Mouse (Mus musculus): ENCODE measurements around the gene Cep152. TPM values are rescaled to one million over a fixed set of nuclear protein-coding genes. Genes with fewer than 3 reads are reported as not detected.

Cep152 gene
- 2.8 and 3.2 TPM in 2 replicates for polyA plus RNA-seq (2014; fragmentation: Nextera tagmentation; extraction: Ambion mirVana)

DNA sequence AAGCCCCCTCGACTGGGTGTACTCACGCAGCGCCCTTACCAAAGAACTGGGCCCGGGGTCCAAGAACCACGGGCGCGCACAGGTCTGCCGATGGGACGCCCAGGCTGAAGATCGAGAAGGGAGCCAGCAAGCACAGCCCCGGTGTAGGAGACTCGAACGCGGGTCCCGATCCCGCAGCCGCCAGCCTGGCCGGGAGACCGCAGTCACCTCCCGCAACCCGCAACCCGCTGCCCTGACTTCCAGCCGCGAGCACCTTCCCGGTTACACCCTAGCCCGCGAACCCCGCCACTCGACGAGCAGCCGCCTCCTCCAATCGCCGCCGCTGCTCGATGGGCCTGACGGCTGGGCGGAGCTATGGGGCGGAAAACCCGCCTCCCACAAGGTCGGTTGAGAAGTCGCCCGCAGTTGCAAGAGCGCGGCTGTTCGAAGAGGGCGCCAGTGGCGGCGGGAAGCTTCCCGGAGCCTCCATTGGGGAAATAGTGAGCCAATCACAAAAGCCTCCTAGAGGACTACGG, at the start of gene Cep152:
Gene Cep152 (minus strand): TSS at position 277 of the 515 bp plus-strand sequence.
- peak; percentile 99 for ATAC-seq (ENCODE audit: low FRiP score)
- WGBS, result under 1% methylated on average over 50 of the region's 50 CpGs
- no peaks in the 10 kb centered on the region for H3K9me3 ChIP-seq (ENCODE audit: control insufficient read depth, low read length)
- H3K27ac ChIP-seq, result no peak within 1 kb of the TSS
- H3K4me3 ChIP-seq (replicated peaks; ENCODE audit: low read length), result peak within 1 kb of the TSS; percentile 59
- H3K4me1 ChIP-seq (replicated peaks; ENCODE audit: control insufficient read depth, insufficient read depth, low read length), result peaks cover 11% of the 10 kb centered on the region
- H3K9ac ChIP-seq, result peak within 1 kb of the TSS; percentile 59
- peak within 1 kb of the TSS; percentile 66 for H3K4me2 ChIP-seq (replicated peaks)
- peaks cover 5% of the 10 kb centered on the region; the same call in 1 of the 2 replicates for H3K36me3 ChIP-seq (replicated peaks; ENCODE audit: control insufficient read depth, insufficient read depth)
- DNase-seq (ENCODE audit: low spot score), result peak; percentile 96
- H3K27me3 ChIP-seq (ENCODE audit: control insufficient read depth, insufficient read depth, low read length), result no peaks in the 10 kb centered on the region

GRCm38 (mm10) chr2:125672957-125673631, 48.2 kb upstream of the Cep152 start, which contains the start of gene Eid1:
TSS of gene Eid1 (plus strand) at chr2:125673095.
- ATAC-seq (ENCODE audit: low FRiP score) (peak; percentile 96), DNase-seq (ENCODE audit: low spot score) (peak; percentile 91)
- H3K4me3 ChIP-seq (replicated peaks; ENCODE audit: low read length), result peak within 1 kb of the TSS; percentile 72
- H3K27ac ChIP-seq, result peak within 1 kb of the TSS; percentile 94
- peaks cover 13% of the 10 kb centered on the region for H3K4me1 ChIP-seq (replicated peaks; ENCODE audit: control insufficient read depth, insufficient read depth, low read length)
- H3K36me3 ChIP-seq (replicated peaks; ENCODE audit: control insufficient read depth, insufficient read depth), result no peaks in the 10 kb centered on the region
- peak within 1 kb of the TSS; percentile 82 for H3K4me2 ChIP-seq (replicated peaks)
- H3K9ac ChIP-seq, result peak within 1 kb of the TSS; percentile 80
- H3K9me3 ChIP-seq (ENCODE audit: control insufficient read depth, low read length), result no peaks in the 10 kb centered on the region
- no peaks in the 10 kb centered on the region for H3K27me3 ChIP-seq (ENCODE audit: control insufficient read depth, insufficient read depth, low read length)
- WGBS, result under 1% methylated on average over 62 of the region's 79 CpGs

DNA sequence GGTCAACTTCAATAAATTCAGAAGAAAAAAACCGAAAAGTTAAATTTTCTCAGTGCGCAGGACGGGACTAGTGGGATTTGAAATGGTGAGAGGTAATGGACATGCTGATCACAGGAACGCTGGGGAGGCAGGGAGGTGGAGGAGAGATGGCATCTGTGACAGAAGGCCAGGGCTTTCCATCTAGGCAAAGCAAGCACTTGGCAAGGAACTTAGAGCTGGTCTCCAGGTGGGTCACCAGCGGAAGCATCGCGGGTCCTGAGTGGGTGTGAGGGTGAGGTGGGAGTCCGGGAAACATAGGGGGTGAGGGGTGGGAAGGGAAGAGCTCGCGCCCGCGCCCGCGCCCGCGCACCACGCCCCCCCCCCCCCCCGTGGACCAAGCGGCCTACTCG, 47.6 kb upstream of the Cep152 start:
- H3K4me2 ChIP-seq (replicated peaks), result peak overlapping the region; percentile 82
- WGBS, result 26% methylated on average over 7 of the region's 20 CpGs
- H3K27me3 ChIP-seq (ENCODE audit: control insufficient read depth, insufficient read depth, low read length), result no peaks in the 10 kb centered on the region
- H3K36me3 ChIP-seq (replicated peaks; ENCODE audit: control insufficient read depth, insufficient read depth), result no peaks in the 10 kb centered on the region
- peak overlapping the region; percentile 72 for H3K4me3 ChIP-seq (replicated peaks; ENCODE audit: low read length)
- peak overlapping the region; percentile 80 for H3K9ac ChIP-seq
- peaks cover 13% of the 10 kb centered on the region for H3K4me1 ChIP-seq (replicated peaks; ENCODE audit: control insufficient read depth, insufficient read depth, low read length)
- ATAC-seq (ENCODE audit: low FRiP score), result no peak
- H3K9me3 ChIP-seq (ENCODE audit: control insufficient read depth, low read length), result no peaks in the 10 kb centered on the region
- peak overlapping the region; percentile 94 for H3K27ac ChIP-seq
- DNase-seq (ENCODE audit: low spot score), result no peak

DNA sequence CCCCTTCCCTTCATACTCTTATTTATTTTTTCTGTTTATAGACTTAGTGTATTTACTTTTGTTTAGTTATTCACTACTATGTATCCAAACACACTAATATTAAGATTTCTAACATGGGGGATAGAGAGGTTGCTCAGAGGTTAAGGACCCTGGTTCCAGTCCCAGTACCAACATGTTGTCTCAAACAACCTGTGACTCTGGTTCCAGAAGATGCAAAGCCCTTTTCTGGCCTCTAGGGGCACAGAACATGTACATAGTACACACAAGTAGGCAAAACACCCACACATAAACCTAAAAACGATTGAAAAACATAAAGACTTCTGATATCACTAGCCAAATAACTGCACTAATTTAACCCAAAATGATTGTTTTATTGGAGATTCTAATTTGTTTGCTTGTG, 45.9 kb upstream of the Cep152 start:
- Histone ChIP-seq H3K27ac (no peak overlapping the region), H3K4me2 (replicated peaks) (no peak overlapping the region), H3K4me1 (replicated peaks; ENCODE audit: control insufficient read depth, insufficient read depth, low read length) (peaks cover 13% of the 10 kb centered on the region), H3K27me3 (ENCODE audit: control insufficient read depth, insufficient read depth, low read length) (no peaks in the 10 kb centered on the region), H3K9me3 (ENCODE audit: control insufficient read depth, low read length) (no peaks in the 10 kb centered on the region), H3K4me3 (replicated peaks; ENCODE audit: low read length) (no peak overlapping the region), H3K36me3 (replicated peaks; ENCODE audit: control insufficient read depth, insufficient read depth) (no peaks in the 10 kb centered on the region), H3K9ac (no peak overlapping the region)
- WGBS, result 48% methylated on average over 1 of the region's 1 CpGs
- ATAC-seq (ENCODE audit: low FRiP score) (no peak), DNase-seq (ENCODE audit: low spot score) (no peak)

GRCm38 (mm10) chr2:125667721-125668120, 42.8 kb upstream of the Cep152 start:
- 88% methylated on average over 7 of the region's 7 CpGs for WGBS
- no peak overlapping the region for H3K27ac ChIP-seq
- DNase-seq (ENCODE audit: low spot score), result no peak

GRCm38 (mm10) chr2:125667184-125667583, 42.3 kb upstream of the Cep152 start:
- Histone ChIP-seq H3K27ac (no peak overlapping the region), H3K9me3 (ENCODE audit: control insufficient read depth, low read length) (no peaks in the 10 kb centered on the region), H3K4me1 (replicated peaks; ENCODE audit: control insufficient read depth, insufficient read depth, low read length) (peaks cover 2% of the 10 kb centered on the region; the same call in 1 of the 2 replicates), H3K4me2 (replicated peaks) (no peak overlapping the region), H3K36me3 (replicated peaks; ENCODE audit: control insufficient read depth, insufficient read depth) (no peaks in the 10 kb centered on the region), H3K9ac (no peak overlapping the region; the same call in 1 of the 2 replicates), H3K4me3 (replicated peaks; ENCODE audit: low read length) (no peak overlapping the region), H3K27me3 (ENCODE audit: control insufficient read depth, insufficient read depth, low read length) (no peaks in the 10 kb centered on the region)
- ATAC-seq (ENCODE audit: low FRiP score), result no peak
- no peak for DNase-seq (ENCODE audit: low spot score)
- 63% methylated on average over 5 of the region's 5 CpGs for WGBS

More at GRCm38 (mm10) chr2:125667721-125668120, 42.8 kb upstream of the Cep152 start:
- H3K9ac ChIP-seq, result no peak overlapping the region
- no peak for ATAC-seq (ENCODE audit: low FRiP score)
- no peaks in the 10 kb centered on the region for H3K27me3 ChIP-seq (ENCODE audit: control insufficient read depth, insufficient read depth, low read length)
- H3K4me2 ChIP-seq (replicated peaks), result no peak overlapping the region
- H3K36me3 ChIP-seq (replicated peaks; ENCODE audit: control insufficient read depth, insufficient read depth), result no peaks in the 10 kb centered on the region
- peaks cover 2% of the 10 kb centered on the region; the same call in 1 of the 2 replicates for H3K4me1 ChIP-seq (replicated peaks; ENCODE audit: control insufficient read depth, insufficient read depth, low read length)
- H3K4me3 ChIP-seq (replicated peaks; ENCODE audit: low read length), result no peak overlapping the region
- no peaks in the 10 kb centered on the region for H3K9me3 ChIP-seq (ENCODE audit: control insufficient read depth, low read length)

DNA sequence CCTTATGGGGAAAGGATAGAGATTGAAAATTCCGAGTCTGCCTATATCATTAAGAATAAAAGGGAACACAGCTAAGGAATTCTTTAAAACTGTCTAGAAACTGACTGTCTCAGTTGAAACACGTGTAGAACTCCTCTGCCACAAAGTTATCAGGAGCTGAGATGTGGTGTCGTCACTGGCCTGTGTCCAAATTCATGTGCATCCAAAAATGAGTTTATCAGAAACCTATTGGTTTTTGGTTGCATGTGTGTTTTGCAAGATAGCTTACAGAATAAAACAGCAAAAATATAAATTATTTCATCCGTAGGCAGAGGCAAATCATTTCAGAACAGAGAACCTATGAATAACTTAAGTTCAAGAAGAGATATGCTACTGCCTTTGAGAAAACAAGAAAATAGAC, 41.8 kb upstream of the Cep152 start:
- Histone ChIP-seq H3K4me3 (replicated peaks; ENCODE audit: low read length) (no peak overlapping the region), H3K36me3 (replicated peaks; ENCODE audit: control insufficient read depth, insufficient read depth) (no peaks in the 10 kb centered on the region), H3K9me3 (ENCODE audit: control insufficient read depth, low read length) (no peaks in the 10 kb centered on the region), H3K27ac (no peak overlapping the region), H3K4me2 (replicated peaks) (no peak overlapping the region), H3K27me3 (ENCODE audit: control insufficient read depth, insufficient read depth, low read length) (no peaks in the 10 kb centered on the region), H3K4me1 (replicated peaks; ENCODE audit: control insufficient read depth, insufficient read depth, low read length) (peaks cover 2% of the 10 kb centered on the region; the same call in 1 of the 2 replicates), H3K9ac (no peak overlapping the region)
- ATAC-seq (ENCODE audit: low FRiP score) (no peak), DNase-seq (ENCODE audit: low spot score) (no peak)
- WGBS, result 85% methylated on average over 4 of the region's 4 CpGs

GRCm38 (mm10) chr2:125665909-125666308, 41.0 kb upstream of the Cep152 start:
- H3K9me3 ChIP-seq (ENCODE audit: control insufficient read depth, low read length), result no peaks in the 10 kb centered on the region
- no peak overlapping the region for H3K4me2 ChIP-seq (replicated peaks)
- 93% methylated on average over 4 of the region's 4 CpGs for WGBS

DNA sequence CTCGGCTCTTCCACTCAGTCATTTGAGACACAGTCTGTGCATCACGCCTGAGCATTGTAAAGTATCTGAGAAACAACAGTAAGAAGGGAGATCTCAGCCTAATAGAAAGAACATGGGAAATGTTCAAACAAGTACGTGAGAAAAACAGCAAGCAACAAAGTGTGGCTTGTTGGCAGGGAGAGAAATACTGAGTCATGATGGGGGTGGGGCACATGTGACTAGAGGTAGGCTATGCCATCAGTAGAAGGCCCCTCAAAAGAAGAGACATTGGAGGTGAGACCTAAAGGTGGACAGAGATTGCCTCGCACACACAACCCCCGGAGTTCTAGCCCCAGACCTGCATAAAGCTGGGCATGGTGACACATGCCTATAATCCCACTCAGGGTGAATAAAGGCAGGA, 40.3 kb upstream of the Cep152 start:
- DNase-seq (ENCODE audit: low spot score) (no peak), ATAC-seq (ENCODE audit: low FRiP score) (no peak)
- H3K4me1 ChIP-seq (replicated peaks; ENCODE audit: control insufficient read depth, insufficient read depth, low read length), result peaks cover 2% of the 10 kb centered on the region; the same call in 1 of the 2 replicates
- no peak overlapping the region for H3K9ac ChIP-seq
- H3K4me3 ChIP-seq (replicated peaks; ENCODE audit: low read length), result no peak overlapping the region
- H3K36me3 ChIP-seq (replicated peaks; ENCODE audit: control insufficient read depth, insufficient read depth), result no peaks in the 10 kb centered on the region
- H3K4me2 ChIP-seq (replicated peaks), result no peak overlapping the region
- WGBS, result 86% methylated on average over 5 of the region's 5 CpGs
- no peak overlapping the region for H3K27ac ChIP-seq
- no peaks in the 10 kb centered on the region for H3K9me3 ChIP-seq (ENCODE audit: control insufficient read depth, low read length)
- H3K27me3 ChIP-seq (ENCODE audit: control insufficient read depth, insufficient read depth, low read length), result no peaks in the 10 kb centered on the region

More at GRCm38 (mm10) chr2:125665909-125666308, 41.0 kb upstream of the Cep152 start:
- Histone ChIP-seq H3K9ac (no peak overlapping the region), H3K27me3 (ENCODE audit: control insufficient read depth, insufficient read depth, low read length) (no peaks in the 10 kb centered on the region), H3K36me3 (replicated peaks; ENCODE audit: control insufficient read depth, insufficient read depth) (no peaks in the 10 kb centered on the region), H3K27ac (no peak overlapping the region), H3K4me1 (replicated peaks; ENCODE audit: control insufficient read depth, insufficient read depth, low read length) (peaks cover 2% of the 10 kb centered on the region; the same call in 1 of the 2 replicates), H3K4me3 (replicated peaks; ENCODE audit: low read length) (no peak overlapping the region)
- ATAC-seq (ENCODE audit: low FRiP score), result no peak
- DNase-seq (ENCODE audit: low spot score), result no peak

All from hindbrain, embryonic 14.5 days (tissue).